Mouse (Mus musculus) midbrain, embryonic 13.5 days (tissue): ENCODE data around the gene 2700097O09Rik. TPM values are rescaled to one million over a fixed set of nuclear protein-coding genes. Genes with fewer than 3 reads are reported as not detected.

Source experiments
- ATAC-seq: fragments of 200-750 bp; cut with Nextera tagmentation; 2 replicates; pipeline ENCODE4 v1.8.0; 2017; ENCODE audit warnings: mild to moderate bottlenecking, moderate TSS enrichment, moderate library complexity
- H3K27ac ChIP-seq: fragments of 300-500 bp; sonication (generic); 2 replicates; pipeline ENCODE4 v1.5.1; 2015; ENCODE audit warnings: inconsistent platforms, mild to moderate bottlenecking, moderate library complexity
- H3K27me3 ChIP-seq: fragments of 300-500 bp; sonication (generic); 2 replicates; pipeline ENCODE4 v1.6.1; 2015; ENCODE audit warnings: mild to moderate bottlenecking, inconsistent platforms
- H3K36me3 ChIP-seq: fragments of 300-500 bp; sonication (generic); 2 replicates; pipeline ENCODE4 v1.6.1; 2015; ENCODE audit warnings: mild to moderate bottlenecking, inconsistent platforms
- H3K4me1 ChIP-seq: fragments of 300-500 bp; sonication (generic); replicated peaks from 2 replicates; pipeline ENCODE4 v1.6.1; 2015; ENCODE audit warnings: inconsistent platforms
- H3K4me2 ChIP-seq: fragments of 300-500 bp; sonication (generic); replicated peaks from 2 replicates; pipeline ENCODE4 v1.6.1; 2015; ENCODE audit warnings: moderate library complexity, mild to moderate bottlenecking, inconsistent platforms
- H3K4me3 ChIP-seq: fragments of 300-500 bp; sonication (generic); replicated peaks from 2 replicates; pipeline ENCODE4 v1.5.1; 2015; ENCODE audit warnings: mild to moderate bottlenecking, inconsistent platforms
- H3K9ac ChIP-seq: fragments of 300-500 bp; sonication (generic); replicated peaks from 2 replicates; pipeline ENCODE4 v1.6.1; 2015; ENCODE audit warnings: mild to moderate bottlenecking, inconsistent platforms
- H3K9me3 ChIP-seq: fragments of 300-500 bp; sonication (generic); 2 replicates; pipeline ENCODE4 v1.6.1; 2016; ENCODE audit warnings: mild to moderate bottlenecking, inconsistent platforms
- WGBS: fragments of 180-500 bp; shearing (Covaris S2); methylation state at CpG from one replicate; pipeline ENCODE4 v1.1.7; 2015; 5-methylcytosine and 5-hydroxymethylcytosine counted together
- polyA plus RNA-seq: library from polyadenylated mRNA; unstranded; fragments of >200 nt; fragmentation: Nextera tagmentation; extraction: Ambion mirVana; gene quantifications from 2 replicates; pipeline ENCODE4 v1.2.1, GENCODE M21; 2015

2700097O09Rik gene
- polyA plus RNA-seq, 1 experiment from 2014 or later, result 36.4 TPM

- Histone ChIP-seq H3K4me3 (no peak overlapping the region), H3K27me3 (no peaks in the 10 kb centered on the region), H3K27ac (no peak overlapping the region), H3K9ac (no peak overlapping the region), H3K9me3 (no peaks in the 10 kb centered on the region), H3K4me1 (no peaks in the 10 kb centered on the region), H3K36me3 (peaks cover 25% of the 10 kb centered on the region), H3K4me2 (no peak overlapping the region)
- ATAC-seq, result no peak
- 89% methylated on average over 6 of the region's 6 CpGs for WGBS
These were observed 19.6 kb downstream of the 2700097O09Rik start for GRCm38 (mm10) chr12:55060212-55060898.

DNA sequence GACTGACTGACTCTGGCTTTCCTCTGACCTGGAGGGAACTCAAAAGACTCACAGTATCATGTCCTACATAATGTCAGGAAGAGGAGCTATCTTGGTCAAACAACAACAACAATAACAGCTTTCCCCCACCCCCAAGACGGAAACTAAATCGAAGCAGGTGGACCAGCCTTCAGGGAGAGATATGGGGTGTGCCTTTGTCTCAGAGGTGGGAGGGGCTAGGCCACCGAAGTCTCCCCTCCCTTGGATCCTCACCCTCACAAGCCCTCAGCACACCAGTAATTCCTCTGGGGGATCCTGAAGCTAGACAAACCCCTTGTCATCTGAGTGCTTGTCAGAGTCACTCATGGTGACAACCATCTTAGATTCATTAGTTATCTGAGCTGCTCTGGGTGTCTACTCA is 20.1 kb downstream of the 2700097O09Rik start:
- ATAC-seq, result no peak
- Histone ChIP-seq H3K27ac (no peak overlapping the region), H3K36me3 (peaks cover 25% of the 10 kb centered on the region), H3K4me2 (no peak overlapping the region), H3K4me1 (no peaks in the 10 kb centered on the region), H3K9me3 (no peaks in the 10 kb centered on the region), H3K4me3 (no peak overlapping the region), H3K9ac (no peak overlapping the region), H3K27me3 (no peaks in the 10 kb centered on the region)
- 87% methylated on average over 3 of the region's 3 CpGs for WGBS

DNA sequence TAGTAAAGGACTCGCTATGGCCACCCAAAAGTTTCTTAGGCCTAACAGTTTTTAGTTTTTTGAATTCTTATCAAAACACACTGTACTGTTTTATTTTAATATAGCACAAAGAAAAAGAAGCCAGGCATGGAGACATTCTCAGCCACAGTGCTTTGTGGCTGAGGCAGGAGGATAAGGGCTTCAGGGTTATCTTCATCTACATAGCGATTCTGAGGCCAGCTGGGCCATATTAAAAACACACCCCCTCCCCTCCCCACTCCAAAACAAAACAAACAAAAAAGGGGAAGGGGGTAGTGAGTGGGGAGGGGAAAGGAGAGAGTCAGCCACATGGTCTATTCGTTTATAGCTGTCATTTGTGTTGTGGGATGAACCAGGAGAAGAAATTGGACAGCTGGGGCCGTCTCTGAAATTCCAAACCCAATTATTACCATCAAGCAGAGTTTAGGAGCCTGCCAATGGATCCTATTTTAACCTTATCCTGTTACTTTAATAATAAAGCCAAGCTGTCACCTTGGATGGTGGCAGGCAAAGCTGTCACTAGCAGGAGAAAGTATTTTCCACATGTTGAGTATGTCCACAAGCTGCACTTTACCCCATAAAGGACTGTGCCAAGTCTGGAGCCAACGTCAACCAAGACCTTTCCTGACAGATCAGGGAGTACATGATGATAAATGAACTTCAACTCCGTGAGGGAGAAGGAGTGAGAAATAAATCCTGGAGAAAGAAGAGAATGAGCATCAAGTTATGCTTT is 20.9 kb downstream of the 2700097O09Rik start:
- Histone ChIP-seq H3K36me3 (peaks cover 25% of the 10 kb centered on the region), H3K9ac (no peak overlapping the region), H3K27ac (no peak overlapping the region), H3K9me3 (no peaks in the 10 kb centered on the region), H3K4me1 (no peaks in the 10 kb centered on the region), H3K27me3 (no peaks in the 10 kb centered on the region), H3K4me3 (no peak overlapping the region), H3K4me2 (no peak overlapping the region)
- ATAC-seq, result no peak
- WGBS, result 81% methylated on average over 6 of the region's 6 CpGs

DNA sequence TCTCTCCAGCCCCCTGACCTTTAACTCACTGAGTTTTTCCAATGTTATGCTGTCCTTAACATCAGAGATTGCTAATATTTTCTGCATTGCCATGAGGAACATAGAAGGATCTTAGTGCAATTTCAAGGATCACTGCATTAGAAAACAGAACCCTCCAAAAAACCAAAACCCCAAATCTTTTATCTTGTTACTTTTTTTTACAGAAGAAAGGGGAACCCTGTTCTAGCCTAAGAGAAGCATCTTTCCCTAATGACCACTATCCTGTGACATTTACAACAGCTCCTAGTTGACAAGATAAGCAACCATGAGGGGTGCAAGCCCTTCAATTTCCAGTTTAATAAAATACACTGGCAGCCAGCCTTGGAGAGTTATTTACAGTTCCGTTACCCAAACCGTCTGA is 23.2 kb downstream of the 2700097O09Rik start:
- Histone ChIP-seq H3K27me3 (no peaks in the 10 kb centered on the region), H3K27ac (no peak overlapping the region), H3K4me3 (no peak overlapping the region), H3K9me3 (no peaks in the 10 kb centered on the region), H3K36me3 (peaks cover 27% of the 10 kb centered on the region), H3K9ac (no peak overlapping the region), H3K4me1 (no peaks in the 10 kb centered on the region), H3K4me2 (no peak overlapping the region)
- 94% methylated on average over 2 of the region's 2 CpGs for WGBS
- ATAC-seq, result no peak

DNA sequence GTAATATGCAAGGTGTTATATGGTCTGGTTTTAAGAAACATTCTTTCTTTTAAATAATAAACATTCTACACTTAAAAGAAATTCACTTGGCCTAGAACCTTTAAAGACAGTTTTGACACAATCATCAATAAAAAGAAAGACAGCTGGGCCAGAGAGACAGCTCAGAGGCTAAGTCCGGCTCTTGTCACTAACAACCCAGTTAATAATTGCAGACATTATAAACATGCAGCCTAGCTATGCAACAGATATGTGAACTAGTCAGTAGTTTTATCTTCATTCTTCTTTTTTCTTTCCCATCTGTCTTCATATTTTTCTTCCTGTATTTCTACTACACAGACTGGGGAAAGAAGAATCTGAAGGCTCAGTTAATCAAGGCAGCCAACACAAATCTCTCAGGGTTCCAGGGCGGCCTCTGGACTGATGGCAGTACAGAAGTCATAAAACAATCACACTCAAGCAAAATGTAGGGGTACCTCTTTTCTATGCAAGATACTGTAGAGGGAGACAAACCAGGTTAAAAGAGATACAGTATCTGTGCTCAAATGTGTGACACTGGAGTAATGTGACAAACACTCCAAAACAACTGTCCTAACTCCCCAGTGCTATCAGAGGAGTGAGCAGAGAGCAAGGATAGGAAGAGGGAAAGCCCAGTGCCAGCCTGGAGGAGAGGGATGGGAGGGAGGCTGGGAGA is 25.2 kb downstream of the 2700097O09Rik start:
- H3K4me3 ChIP-seq, result no peak overlapping the region
- H3K9ac ChIP-seq, result no peak overlapping the region
- H3K27ac ChIP-seq, result no peak overlapping the region
- H3K4me1 ChIP-seq, result no peaks in the 10 kb centered on the region
- no peaks in the 10 kb centered on the region for H3K9me3 ChIP-seq
- no peak overlapping the region for H3K4me2 ChIP-seq
- 91% methylated on average over 2 of the region's 2 CpGs for WGBS
- ATAC-seq, result no peak
- H3K27me3 ChIP-seq, result no peaks in the 10 kb centered on the region
- peaks cover 20% of the 10 kb centered on the region for H3K36me3 ChIP-seq

DNA sequence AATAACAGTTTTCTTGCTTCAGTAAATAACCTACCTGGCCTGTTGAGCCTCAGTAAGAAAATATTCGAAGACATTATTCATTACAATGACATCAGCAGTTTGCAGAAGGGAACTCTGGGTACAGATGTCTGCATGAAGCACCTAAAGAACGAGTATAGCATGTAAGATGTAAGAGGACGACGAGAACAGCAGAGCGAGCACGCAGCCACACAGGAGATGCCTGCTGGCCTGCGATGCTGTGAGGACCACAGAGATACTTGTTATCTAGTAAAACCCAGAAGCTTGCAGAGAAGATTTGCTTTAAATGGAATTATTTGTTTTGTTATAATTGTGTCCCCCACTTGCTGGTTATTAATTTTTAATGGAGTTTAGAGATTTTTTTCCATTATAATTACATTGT is 26.6 kb downstream of the 2700097O09Rik start:
- no peak for ATAC-seq
- H3K4me1 ChIP-seq, result no peaks in the 10 kb centered on the region
- H3K27me3 ChIP-seq, result no peaks in the 10 kb centered on the region
- H3K36me3 ChIP-seq, result peaks cover 14% of the 10 kb centered on the region
- H3K27ac ChIP-seq, result no peak overlapping the region
- H3K9ac ChIP-seq, result no peak overlapping the region
- H3K4me2 ChIP-seq, result no peak overlapping the region
- 91% methylated on average over 7 of the region's 7 CpGs for WGBS
- no peaks in the 10 kb centered on the region for H3K9me3 ChIP-seq
- no peak overlapping the region for H3K4me3 ChIP-seq

DNA sequence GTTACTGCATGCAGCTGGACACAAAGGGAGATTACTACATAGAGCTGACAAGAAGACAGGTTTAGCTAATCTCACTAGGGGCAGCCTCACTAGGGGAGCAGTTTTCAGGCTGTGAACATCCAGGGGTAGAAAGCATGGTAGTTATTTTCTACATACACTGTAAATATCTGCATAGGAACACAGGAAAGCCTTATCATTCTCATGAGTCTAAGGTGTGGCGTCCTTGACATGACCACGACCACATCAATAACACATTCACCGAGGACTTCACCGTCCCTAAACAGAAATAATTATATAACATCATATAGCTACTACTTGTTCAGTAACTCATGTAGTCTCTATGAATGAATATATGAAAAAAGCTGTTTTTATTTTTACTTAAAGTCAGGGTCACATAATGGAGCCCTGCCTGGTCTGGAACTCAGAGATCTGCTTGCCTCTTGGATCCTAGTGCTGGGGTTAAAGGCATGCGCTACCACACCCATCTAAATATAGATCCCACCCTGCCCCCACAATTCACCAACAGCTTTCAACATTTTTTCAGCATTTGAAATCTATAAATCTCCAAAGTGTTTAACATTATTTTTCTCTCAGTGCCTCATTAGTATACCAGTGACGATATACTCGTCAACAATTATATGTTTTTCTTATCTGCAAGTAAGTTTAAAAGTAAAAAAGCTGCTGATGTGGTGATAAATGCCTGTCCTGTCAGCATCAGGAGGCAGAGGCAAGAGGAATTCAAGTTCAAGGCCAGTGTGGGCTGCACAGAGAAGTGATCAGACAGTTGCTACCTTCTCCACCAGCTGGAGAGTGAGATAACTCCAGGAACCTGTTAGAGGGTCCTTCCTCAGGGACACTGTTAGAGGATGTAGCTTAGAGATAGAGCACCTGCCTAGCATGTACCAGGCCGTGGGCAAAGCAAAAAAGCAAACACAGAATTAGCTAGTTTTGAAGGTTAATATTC is 28.4 kb downstream of the 2700097O09Rik start:
- no peak overlapping the region for H3K4me2 ChIP-seq
- H3K27ac ChIP-seq, result no peak overlapping the region
- no peak overlapping the region for H3K9ac ChIP-seq
- H3K9me3 ChIP-seq, result no peaks in the 10 kb centered on the region
- H3K36me3 ChIP-seq, result peaks cover 7% of the 10 kb centered on the region
- H3K4me1 ChIP-seq, result no peaks in the 10 kb centered on the region
- no peaks in the 10 kb centered on the region for H3K27me3 ChIP-seq
- ATAC-seq, result no peak
- WGBS, result 93% methylated on average over 8 of the region's 8 CpGs
- no peak overlapping the region for H3K4me3 ChIP-seq

DNA sequence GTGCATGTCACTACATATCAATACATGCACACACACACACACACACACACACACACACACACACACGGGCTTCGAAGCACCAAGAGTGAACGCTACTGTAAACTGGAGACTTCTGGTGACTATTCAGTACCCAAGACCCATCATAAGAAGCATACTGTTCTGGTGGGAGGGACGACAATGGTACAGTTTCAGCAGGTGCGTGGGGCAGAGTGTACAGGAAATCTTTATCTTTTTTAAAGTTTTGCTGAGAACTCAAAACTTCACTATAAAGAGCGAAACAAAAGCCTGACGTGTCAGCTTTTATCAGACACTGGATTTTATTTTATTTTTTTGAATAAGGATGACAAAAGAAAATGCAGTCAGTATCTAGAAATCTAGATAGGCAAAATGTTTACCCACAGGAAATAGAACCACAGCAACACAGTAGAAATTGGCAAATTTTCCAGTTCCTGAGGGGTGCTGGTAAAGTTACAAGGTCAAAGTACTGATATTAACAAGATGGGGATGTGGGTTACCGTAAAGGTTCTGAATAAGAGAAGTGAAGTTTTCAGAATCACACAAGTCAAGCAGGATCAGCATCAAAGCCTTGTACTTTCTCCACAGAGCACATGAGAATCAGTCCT is 30.1 kb downstream of the 2700097O09Rik start:
- Histone ChIP-seq H3K36me3 (peaks cover 19% of the 10 kb centered on the region), H3K27ac (no peak overlapping the region), H3K4me3 (no peak overlapping the region), H3K9ac (no peak overlapping the region), H3K4me1 (no peaks in the 10 kb centered on the region), H3K9me3 (no peaks in the 10 kb centered on the region), H3K4me2 (no peak overlapping the region), H3K27me3 (no peaks in the 10 kb centered on the region)
- 97% methylated on average over 8 of the region's 8 CpGs for WGBS
- no peak for ATAC-seq

GRCm38 (mm10) chr12:55041011-55041410 is 38.9 kb downstream of the 2700097O09Rik start:
- Histone ChIP-seq H3K27ac (no peak overlapping the region), H3K4me2 (no peak overlapping the region), H3K36me3 (peaks cover 21% of the 10 kb centered on the region), H3K9ac (no peak overlapping the region), H3K9me3 (no peaks in the 10 kb centered on the region), H3K4me3 (no peak overlapping the region), H3K4me1 (no peaks in the 10 kb centered on the region), H3K27me3 (no peaks in the 10 kb centered on the region)
- ATAC-seq, result no peak
- WGBS, result 86% methylated on average over 15 of the region's 15 CpGs

DNA sequence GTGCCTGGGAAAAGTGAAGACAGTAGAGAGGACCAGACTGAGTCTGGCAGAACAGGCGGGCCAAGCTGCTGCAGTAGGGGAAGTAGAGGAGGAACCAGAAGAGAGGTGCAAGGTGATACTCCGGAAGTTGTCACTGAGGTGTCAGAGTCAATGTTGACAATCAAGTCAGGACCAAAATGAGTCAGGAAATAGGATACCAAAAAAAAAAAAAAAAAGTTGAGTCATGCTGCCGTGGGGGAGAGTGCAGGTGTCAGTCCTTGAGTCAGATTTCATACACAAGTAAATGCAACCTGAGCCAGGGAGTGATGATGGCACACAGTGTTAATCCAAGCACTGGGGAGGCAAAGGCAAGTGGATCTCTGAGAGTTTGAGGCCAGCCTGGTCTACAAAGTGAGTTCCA is 52.8 kb downstream of the 2700097O09Rik start:
- no peaks in the 10 kb centered on the region for H3K36me3 ChIP-seq

DNA sequence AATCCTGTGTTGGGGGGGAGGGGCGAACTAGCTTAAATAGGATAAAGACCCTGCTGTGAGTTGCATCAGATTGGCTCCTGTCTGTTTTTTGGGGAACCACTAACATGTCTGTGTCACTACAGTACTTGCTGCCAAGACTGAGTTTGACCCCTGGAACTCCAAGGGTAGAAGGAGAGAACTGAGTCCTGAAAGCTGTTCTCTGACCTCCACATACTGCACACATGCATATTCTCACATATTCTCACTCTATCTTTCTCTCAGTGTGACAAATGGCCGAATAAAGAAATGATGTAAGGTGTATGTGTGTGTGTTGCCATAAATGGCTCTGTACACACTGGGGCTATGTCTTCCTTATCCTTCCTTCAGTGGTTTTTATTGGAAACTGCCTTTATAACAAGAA is 56.6 kb downstream of the 2700097O09Rik start:
- H3K27me3 ChIP-seq, result no peaks in the 10 kb centered on the region
- H3K4me2 ChIP-seq, result no peak overlapping the region
- H3K9ac ChIP-seq, result no peak overlapping the region
- H3K9me3 ChIP-seq, result no peaks in the 10 kb centered on the region
- no peaks in the 10 kb centered on the region for H3K4me1 ChIP-seq
- no peak overlapping the region for H3K27ac ChIP-seq
- H3K36me3 ChIP-seq, result no peaks in the 10 kb centered on the region
- no peak overlapping the region for H3K4me3 ChIP-seq
- no peak for ATAC-seq
- WGBS, result 75% methylated on average over 2 of the region's 2 CpGs

More for the DNA sequence above, 52.8 kb downstream of the 2700097O09Rik start:
- H3K9me3 ChIP-seq, result no peaks in the 10 kb centered on the region
- H3K4me3 ChIP-seq, result no peak overlapping the region
- H3K4me2 ChIP-seq, result no peak overlapping the region
- 82% methylated on average over 3 of the region's 3 CpGs for WGBS
- H3K27ac ChIP-seq, result no peak overlapping the region
- ATAC-seq, result no peak
- H3K9ac ChIP-seq, result no peak overlapping the region
- no peaks in the 10 kb centered on the region for H3K4me1 ChIP-seq
- H3K27me3 ChIP-seq, result no peaks in the 10 kb centered on the region
